Mouse (Mus musculus) layer of hippocampus, postnatal 10 days (tissue): ENCODE measurements around the gene Olfr55. TPM values are rescaled to one million over a fixed set of nuclear protein-coding genes. Genes with fewer than 3 reads are reported as not detected.
"Not testable (repeated sequence)": the region's sequence is repeated elsewhere in the genome, so short reads cannot be mapped to it uniquely, and the experiment has no call there.

Experiments used
- DNase-seq, 2 experiments: peaks; one replicate each; pipeline ENCODE4 v3.0.0; 2021; ENCODE audit warnings: low spot score in 2 of 2
- long read RNA-seq: library from polyadenylated mRNA; stranded (forward); transcript quantifications from one replicate; pipeline ENCODE4 v2.0.0, GENCODE M21; 2023
- total RNA-seq, 2 experiments: library from RNA; stranded (reverse); gene quantifications; 2 replicates each; pipeline ENCODE4 v1.2.3; 2021

Gene Olfr55
- total RNA-seq, result not detected
- long read RNA-seq, result 0 reads

DNA sequence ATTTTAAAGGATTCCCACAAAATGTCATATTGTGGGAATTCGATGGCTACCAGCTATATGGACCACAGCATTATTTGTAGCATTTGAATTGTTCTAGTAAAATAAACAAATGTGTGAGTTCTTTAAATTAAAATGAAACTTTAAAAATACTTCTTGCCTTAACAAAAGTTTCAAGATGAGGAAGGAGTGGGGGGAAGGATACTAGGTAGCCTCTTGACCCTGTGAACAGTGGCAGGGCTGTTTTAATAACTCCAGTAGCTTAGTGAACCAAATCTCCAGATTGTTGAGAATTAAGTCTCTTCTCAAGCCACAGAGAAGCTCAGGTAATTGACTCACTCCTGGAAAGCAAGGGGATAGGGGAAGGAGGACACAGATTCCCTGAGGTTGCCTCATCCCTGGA, at the start of gene Olfr55:
TSS of gene Olfr55 (plus strand) at position 301 of the 400 bp plus-strand sequence.
- DNase-seq, result not testable (repeated sequence)

DNA sequence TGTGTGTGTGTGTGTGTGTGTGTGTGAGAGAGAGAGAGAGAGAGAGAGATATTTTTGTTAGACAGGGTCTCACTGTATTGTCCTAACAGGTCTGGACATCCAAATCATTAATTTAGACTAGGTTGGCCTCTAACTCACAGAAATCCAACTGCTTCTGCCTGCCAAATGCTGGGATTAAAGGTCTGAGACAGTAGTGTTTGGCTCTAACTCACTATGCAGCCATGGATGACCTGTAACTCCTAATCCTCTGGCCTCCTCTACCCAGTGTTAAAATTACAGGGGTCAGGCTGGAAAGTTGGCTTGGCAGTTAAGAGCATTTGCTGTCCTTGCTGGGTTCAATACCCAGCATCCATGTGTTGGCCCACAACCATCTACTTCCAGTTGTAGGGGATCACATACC, 43.7 kb upstream of the Olfr55 start:
- no peak for DNase-seq

DNA sequence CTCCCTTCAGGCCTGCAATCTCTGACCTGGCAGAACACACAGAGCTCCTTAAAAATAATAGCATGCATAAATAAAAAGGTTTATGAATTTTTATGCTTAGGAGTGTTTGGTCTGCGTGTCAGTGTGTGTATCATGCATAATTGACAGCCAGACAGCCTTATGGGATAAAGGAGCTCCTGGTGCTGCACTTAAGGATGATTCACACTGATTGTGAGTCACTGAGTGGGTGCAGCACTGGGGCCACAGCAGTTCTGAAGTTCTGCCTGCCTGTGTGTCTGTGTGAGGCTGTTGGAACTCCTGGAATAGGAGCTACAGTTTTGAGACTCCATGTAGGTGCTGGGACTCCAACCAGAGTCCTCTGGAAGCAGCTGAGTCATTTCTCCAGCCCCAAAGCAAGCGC, 42.0 kb upstream of the Olfr55 start:
- DNase-seq, result no peak

DNA sequence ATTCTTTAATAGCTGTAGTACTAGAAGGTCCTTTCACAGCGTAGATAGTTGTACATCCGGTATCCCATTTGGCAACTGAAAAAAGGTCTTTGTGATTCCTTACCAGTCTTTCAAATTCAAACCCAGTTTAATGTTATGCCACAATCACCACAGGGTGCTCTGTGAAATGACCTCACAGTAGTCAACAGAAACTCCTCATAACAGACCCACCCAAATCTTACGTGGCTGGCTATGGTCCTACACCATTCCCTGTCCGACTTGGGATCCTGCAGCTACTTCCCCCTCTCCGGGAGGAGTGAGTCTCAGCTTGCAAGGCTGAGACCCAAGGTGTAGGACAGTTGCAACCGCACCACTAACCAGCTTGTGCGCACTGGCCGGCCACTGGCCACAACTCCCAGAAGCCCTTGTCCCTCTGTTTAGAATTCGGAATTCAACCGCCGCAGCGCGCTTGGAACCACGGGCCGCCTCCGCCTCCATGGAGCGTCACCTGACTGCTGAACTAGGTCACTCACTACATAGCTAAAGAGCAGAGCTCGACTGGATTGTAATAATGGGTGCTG, 28.9 kb upstream of the Olfr55 start, which contains the start of gene Morc2b:
TSS of gene Morc2b (minus strand) at position 423 of the 560 bp plus-strand sequence.
- no peak for DNase-seq

DNA sequence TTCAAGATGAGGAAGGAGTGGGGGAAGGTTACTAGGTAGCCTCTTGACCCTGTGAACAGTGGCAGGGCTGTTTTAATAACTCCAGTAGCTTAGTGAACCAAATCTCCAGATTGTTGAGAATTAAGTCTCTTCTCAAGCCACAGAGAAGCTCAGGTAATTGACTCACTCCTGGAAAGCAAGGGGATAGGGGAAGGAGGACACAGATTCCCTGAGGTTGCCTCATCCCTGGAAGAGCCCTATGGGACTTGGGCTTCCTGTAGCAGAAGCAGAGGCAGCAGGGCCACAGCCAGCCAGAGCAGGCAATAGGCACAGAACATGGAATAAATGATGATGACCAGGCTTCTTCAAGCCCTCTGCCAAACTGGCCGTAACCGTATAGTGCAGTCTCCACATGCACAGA, 22.8 kb downstream of the Olfr55 start, which contains the start of gene Olfr239:
TSS of gene Olfr239 (plus strand) at position 301 of the 400 bp plus-strand sequence.
- DNase-seq, result not testable (repeated sequence)

DNA sequence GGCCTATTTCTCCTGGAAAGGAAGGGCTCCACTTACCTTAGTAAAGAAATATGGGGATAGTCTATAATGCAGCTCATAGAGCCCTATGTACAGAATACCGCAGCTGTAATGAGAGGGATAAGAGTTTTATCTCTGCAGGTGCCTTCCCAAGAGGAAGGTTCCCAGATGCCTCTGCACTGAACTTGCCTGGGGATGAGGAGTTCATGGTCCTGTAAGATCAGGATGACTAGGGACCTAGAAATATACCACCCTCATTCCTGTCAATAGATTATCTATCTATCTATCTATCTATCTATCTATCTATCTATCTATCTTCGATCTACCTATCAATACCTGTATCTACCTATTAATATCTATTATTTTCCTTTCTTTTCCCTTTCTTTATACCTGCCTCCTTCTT, 53.3 kb downstream of the Olfr55 start, which contains the start of gene Olfr1564:
TSS of gene Olfr1564 (minus strand) at position 101 of the 400 bp plus-strand sequence.
- DNase-seq, result no peak

Other genes starting within 250 kb of the Olfr55 start
- gene Cyp4f13, start 221.0 kb upstream of the Olfr55 start, total RNA-seq, result 10 to 100 TPM; 16.4 to 19.2 TPM
- 1 to 10 TPM; 5.3 to 5.4 TPM for gene Zfp472, start 202.6 kb upstream of the Olfr55 start, total RNA-seq
- gene Zfp952, start 175.3 kb upstream of the Olfr55 start, total RNA-seq, result 10 to 100 TPM; 15.9 to 16.5 TPM
- gene Zfp763, start 135.0 kb upstream of the Olfr55 start, total RNA-seq, result 10 to 100 TPM; 17.9 to 22.3 TPM
- not detected for gene 4921501E09Rik, start 100.4 kb upstream of the Olfr55 start, total RNA-seq
- gene Zfp563, start 79.1 kb upstream of the Olfr55 start, total RNA-seq, result 10 to 100 TPM; 20.6 to 21.5 TPM
- 1 to 10 TPM; 1.0 to 1.2 TPM for gene Morc2b, start 28.8 kb upstream of the Olfr55 start, total RNA-seq
- not detected for gene Olfr239, start 22.9 kb downstream of the Olfr55 start, total RNA-seq
- under 1 TPM; 0.42 to 0.59 TPM for gene Olfr1564, start 53.2 kb downstream of the Olfr55 start, total RNA-seq
- 10 to 100 TPM; 13.9 to 15.0 TPM for gene Zfp955a, start 86.7 kb downstream of the Olfr55 start, total RNA-seq
- gene Olfr63, start 96.2 kb downstream of the Olfr55 start, total RNA-seq, result not detected
- 10 to 100 TPM; 21.5 to 26.8 TPM for gene Zfp955b, start 121.1 kb downstream of the Olfr55 start, total RNA-seq
- 10 to 100 TPM; 26.5 to 28.8 TPM for gene Zfp81, start 190.4 kb downstream of the Olfr55 start, total RNA-seq
- 10 to 100 TPM in 1 of 2 experiments, 1 to 10 TPM in 1; 9.2 to 11.7 TPM for gene Zfp101, start 226.2 kb downstream of the Olfr55 start, total RNA-seq